Mouse (Mus musculus) urinary bladder, postnatal 0 days (tissue): ENCODE measurements around the gene Slco1a5. TPM values are rescaled to one million over a fixed set of nuclear protein-coding genes. Genes with fewer than 3 reads are reported as not detected.

ENCODE experiments used
- polyA plus RNA-seq: library from polyadenylated mRNA; unstranded; fragments of >200 nt; fragmentation: Nextera tagmentation; extraction: Ambion mirVana; gene quantifications from 2 replicates; pipeline ENCODE4 v1.2.1, GENCODE M21; 2015

Gene Slco1a5
- not detected in 2 replicates for polyA plus RNA-seq

GRCm38 (mm10) chr6:142322881-142323280 is at the start of gene Slco1a5:
Slco1a5 (minus strand) TSS chr6:142322981.

GRCm38 (mm10) chr6:142345440-142346038 is 22.8 kb upstream of the Slco1a5 start, which contains the start of gene Pyroxd1:
Pyroxd1 (plus strand) TSS chr6:142345654.

GRCm38 (mm10) chr6:142298098-142298497 is 24.7 kb downstream of the Slco1a5 start, which contains the start of gene Iapp:
Iapp (plus strand) TSS chr6:142298423.

GRCm38 (mm10) chr6:142208421-142208820 is 114.4 kb downstream of the Slco1a5 start, which contains the start of gene Slco1a6:
Slco1a6 (minus strand) TSS chr6:142208521.

Other genes starting within 250 kb of the Slco1a5 start
- not detected in 2 replicates for gene Slco1a6, start 114.5 kb downstream of the Slco1a5 start, polyA plus RNA-seq
- not detected in 2 replicates for gene Iapp, start 24.6 kb downstream of the Slco1a5 start, polyA plus RNA-seq
- 11.4 and 12.5 TPM in 2 replicates for gene Pyroxd1, start 22.7 kb upstream of the Slco1a5 start, polyA plus RNA-seq
- 11.6 and 14.3 TPM in 2 replicates for gene Recql, start 64.1 kb upstream of the Slco1a5 start, polyA plus RNA-seq
- gene Golt1b, start 64.2 kb upstream of the Slco1a5 start, polyA plus RNA-seq, result 65.8 and 80.7 TPM in 2 replicates
- gene Spx, start 90.5 kb upstream of the Slco1a5 start, polyA plus RNA-seq, result 0.29 TPM in 1 of 2 replicates, not detected in the other
- 0.05 and 0.06 TPM in 2 replicates for gene Gys2, start 150.1 kb upstream of the Slco1a5 start, polyA plus RNA-seq
- gene Ldhb, start 185.0 kb upstream of the Slco1a5 start, polyA plus RNA-seq, result 293 and 296 TPM in 2 replicates
- 16.4 and 17.6 TPM in 2 replicates for gene Kcnj8, start 248.6 kb upstream of the Slco1a5 start, polyA plus RNA-seq